Mouse (Mus musculus) ES-Bruce4 (cell line): ENCODE measurements around the gene Atp2b2. TPM values are rescaled to one million over a fixed set of nuclear protein-coding genes. Genes with fewer than 3 reads are reported as not detected.

Experiments used
- H3K27ac ChIP-seq: 2 replicates; pipeline ENCODE4 v1.5.1; 2012; ENCODE audit warnings: low read length, inconsistent platforms; ENCODE audit not compliant: insufficient read depth
- H3K27me3 ChIP-seq: 2 replicates; pipeline ENCODE4 v1.6.1; 2012; ENCODE audit warnings: mild to moderate bottlenecking, low read length, inconsistent platforms; ENCODE audit not compliant: control insufficient read depth, poor library complexity, insufficient read depth, severe bottlenecking
- H3K36me3 ChIP-seq: 2 replicates; pipeline ENCODE4 v1.6.1; 2012; ENCODE audit warnings: inconsistent platforms, mild to moderate bottlenecking, low read length, moderate library complexity; ENCODE audit not compliant: control insufficient read depth, poor library complexity, insufficient read depth, severe bottlenecking
- H3K4me1 ChIP-seq: one replicate; pipeline ENCODE4 v1.8.1; 2011; ENCODE audit warnings: low read length; ENCODE audit not compliant: control insufficient read depth, insufficient read depth
- H3K4me3 ChIP-seq: 2 replicates; pipeline ENCODE4 v1.5.1; 2011; ENCODE audit warnings: low read depth, mild to moderate bottlenecking, low read length
- H3K9ac ChIP-seq: 2 replicates; pipeline ENCODE4 v1.6.1; 2012; ENCODE audit warnings: low read depth, mild to moderate bottlenecking, inconsistent platforms; ENCODE audit not compliant: poor library complexity, severe bottlenecking
- H3K9me3 ChIP-seq: replicated peaks from 2 replicates; pipeline ENCODE4 v1.6.1; 2012; ENCODE audit warnings: mild to moderate bottlenecking, low read length, inconsistent platforms; ENCODE audit not compliant: control insufficient read depth, poor library complexity, insufficient read depth, severe bottlenecking
- CTCF ChIP-seq: IDR thresholded peaks from one replicate; pipeline ENCODE4 v1.8.1; 2011; ENCODE audit warnings: low read depth, low read length
- EP300 ChIP-seq: IDR thresholded peaks from 2 replicates; pipeline ENCODE4 v1.6.1; 2011; ENCODE audit warnings: low read depth, low read length; ENCODE audit not compliant: insufficient read depth
- POLR2A ChIP-seq: IDR thresholded peaks from one replicate; pipeline ENCODE4 v1.8.1; 2011; ENCODE audit warnings: low read length; ENCODE audit not compliant: insufficient read depth
- polyA plus RNA-seq: library from polyadenylated mRNA; stranded (reverse); fragments of >200 nt; gene quantifications from 2 replicates; pipeline ENCODE4 v1.2.4, GENCODE M21; 2011; ENCODE audit warnings: low read depth; ENCODE audit not compliant: missing spikeins, insufficient read depth, insufficient read length

The Atp2b2 gene
- polyA plus RNA-seq, 1 experiment, result 0.42 TPM

- no peaks in the 10 kb centered on the region for H3K4me1 ChIP-seq
- H3K9me3 ChIP-seq, result no peaks in the 10 kb centered on the region
- H3K36me3 ChIP-seq, result no peaks in the 10 kb centered on the region
- no peak overlapping the region for H3K9ac ChIP-seq
- H3K4me3 ChIP-seq, result no peak overlapping the region
- no peak for TF ChIP-seq CTCF
- no peak for TF ChIP-seq EP300
- TF ChIP-seq POLR2A, result no peak
- no peaks in the 10 kb centered on the region for H3K27me3 ChIP-seq
- no peak overlapping the region for H3K27ac ChIP-seq
Observed at GRCm38 (mm10) chr6:113978091-113978650, 64.2 kb downstream of the Atp2b2 start.

GRCm38 (mm10) chr6:113970900-113971299 is 71.5 kb downstream of the Atp2b2 start:
- H3K27ac ChIP-seq, result no peak overlapping the region
- no peaks in the 10 kb centered on the region for H3K4me1 ChIP-seq
- no peak overlapping the region for H3K9ac ChIP-seq
- H3K4me3 ChIP-seq, result no peak overlapping the region
- H3K36me3 ChIP-seq, result no peaks in the 10 kb centered on the region
- no peaks in the 10 kb centered on the region for H3K9me3 ChIP-seq
- H3K27me3 ChIP-seq, result no peaks in the 10 kb centered on the region
- no peak for TF ChIP-seq CTCF

- Histone ChIP-seq H3K9me3 (no peaks in the 10 kb centered on the region), H3K9ac (no peak overlapping the region), H3K4me1 (no peaks in the 10 kb centered on the region), H3K27ac (no peak overlapping the region), H3K4me3 (no peak overlapping the region), H3K36me3 (no peaks in the 10 kb centered on the region), H3K27me3 (no peaks in the 10 kb centered on the region)
- no peak for TF ChIP-seq POLR2A
- TF ChIP-seq EP300, result no peak
- TF ChIP-seq CTCF, result no peak
Observed at GRCm38 (mm10) chr6:113970464-113970863, 71.9 kb downstream of the Atp2b2 start.

GRCm38 (mm10) chr6:113969751-113970150 is 72.7 kb downstream of the Atp2b2 start:
- Histone ChIP-seq H3K27me3 (no peaks in the 10 kb centered on the region), H3K9me3 (no peaks in the 10 kb centered on the region), H3K4me1 (no peaks in the 10 kb centered on the region), H3K27ac (no peak overlapping the region), H3K36me3 (no peaks in the 10 kb centered on the region), H3K4me3 (no peak overlapping the region), H3K9ac (no peak overlapping the region)
- no peak for TF ChIP-seq POLR2A
- TF ChIP-seq CTCF, result no peak
- TF ChIP-seq EP300, result no peak

GRCm38 (mm10) chr6:113962811-113963210 is 79.6 kb downstream of the Atp2b2 start:
- no peak overlapping the region for H3K9ac ChIP-seq
- no peaks in the 10 kb centered on the region for H3K27me3 ChIP-seq
- H3K36me3 ChIP-seq, result no peaks in the 10 kb centered on the region
- no peak overlapping the region for H3K27ac ChIP-seq
- H3K4me3 ChIP-seq, result no peak overlapping the region
- no peaks in the 10 kb centered on the region for H3K4me1 ChIP-seq
- TF ChIP-seq EP300 (no peak), CTCF (no peak), POLR2A (no peak)
- no peaks in the 10 kb centered on the region for H3K9me3 ChIP-seq

GRCm38 (mm10) chr6:113961658-113962057 is 80.8 kb downstream of the Atp2b2 start:
- Histone ChIP-seq H3K36me3 (no peaks in the 10 kb centered on the region), H3K27ac (no peak overlapping the region), H3K4me1 (no peaks in the 10 kb centered on the region), H3K4me3 (no peak overlapping the region), H3K9me3 (no peaks in the 10 kb centered on the region), H3K27me3 (no peaks in the 10 kb centered on the region), H3K9ac (no peak overlapping the region)
- TF ChIP-seq EP300 (no peak), CTCF (no peak), POLR2A (no peak)

GRCm38 (mm10) chr6:113959336-113959735 is 83.1 kb downstream of the Atp2b2 start:
- H3K27ac ChIP-seq, result no peak overlapping the region
- H3K9ac ChIP-seq, result no peak overlapping the region
- no peaks in the 10 kb centered on the region for H3K9me3 ChIP-seq
- H3K4me3 ChIP-seq, result no peak overlapping the region
- no peaks in the 10 kb centered on the region for H3K27me3 ChIP-seq
- H3K36me3 ChIP-seq, result no peaks in the 10 kb centered on the region
- H3K4me1 ChIP-seq, result no peaks in the 10 kb centered on the region
- TF ChIP-seq CTCF (no peak), POLR2A (no peak), EP300 (no peak)
